8 mouse cellular contexts compared by ENCODE assay signal in the genomic region with DNA sequence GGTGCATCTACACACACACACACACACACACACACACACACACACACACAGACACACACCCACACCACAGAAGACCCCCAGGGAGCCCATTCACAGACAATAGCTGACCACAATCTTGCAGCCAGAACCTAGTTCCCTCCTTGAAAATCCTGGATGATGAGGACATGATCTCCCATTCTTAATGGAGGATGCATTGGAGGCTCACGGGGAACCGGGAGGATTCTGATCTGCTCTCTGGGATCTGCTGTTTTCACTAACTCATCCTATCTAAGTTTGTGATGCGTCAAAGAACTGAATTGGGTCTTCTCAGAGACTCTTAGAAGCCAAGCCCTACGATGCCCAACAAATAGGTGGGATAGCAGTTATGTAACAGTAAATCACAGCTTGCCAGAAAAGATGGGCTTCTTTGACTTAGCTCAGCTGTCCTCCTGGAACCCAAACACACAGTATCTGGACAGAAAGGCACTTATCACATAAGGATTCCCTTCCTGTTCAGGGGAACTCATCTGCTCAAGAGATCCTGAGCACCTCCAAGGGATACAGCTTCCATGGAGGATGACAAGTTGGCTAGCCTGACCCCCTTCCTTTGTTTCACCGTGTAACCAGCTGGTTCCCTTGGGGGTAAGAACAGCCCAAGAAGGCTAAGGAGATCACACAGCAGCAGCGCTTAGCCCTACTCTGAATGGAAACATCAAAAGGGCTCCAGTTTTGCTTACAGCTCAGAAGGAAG. TPM values are rescaled to one million over a fixed set of nuclear protein-coding genes. Genes with fewer than 3 reads are reported as not detected.
DNase-seq lines count a peak whose midpoint lies in the region; ATAC-seq and TF ChIP-seq lines count a peak whose summit lies in the region.

No protein-coding gene starts in this region.

- H3K27ac ChIP-seq in liver, embryonic 11.5 days (ENCODE audit: low read depth, low read length) = no peak overlapping the region
- H3K27ac ChIP-seq in liver, postnatal 0 days (ENCODE audit: low read depth) = no peak overlapping the region
- peak overlapping the region; percentile 92 for H3K27ac ChIP-seq in hindbrain, embryonic 15.5 days (replicated peaks)
- peak overlapping the region; percentile 99 for H3K27ac ChIP-seq in neural tube, embryonic 13.5 days (replicated peaks)

- peaks cover 6% of the 10 kb centered on the region; the same call in 1 of the 2 replicates for H3K27me3 ChIP-seq in liver, embryonic 11.5 days (replicated peaks; ENCODE audit: control insufficient read depth, insufficient read depth, low read length)
- peaks cover 11% of the 10 kb centered on the region; the same call in 1 of the 2 replicates for H3K27me3 ChIP-seq in liver, postnatal 0 days (ENCODE audit: insufficient read depth, low read length)
- no peaks in the 10 kb centered on the region for H3K27me3 ChIP-seq in hindbrain, embryonic 15.5 days
- H3K27me3 ChIP-seq in neural tube, embryonic 13.5 days = no peaks in the 10 kb centered on the region

- ATAC-seq in liver, embryonic 11.5 days (replicated peaks; ENCODE audit: low FRiP score) = no peak
- ATAC-seq in liver, postnatal 0 days = no peak
- ATAC-seq in hindbrain, embryonic 15.5 days (ENCODE audit: low FRiP score, low read depth) = peak; percentile 28
- peak; percentile 48 for ATAC-seq in neural tube, embryonic 13.5 days (ENCODE audit: low read depth)
- ATAC-seq in erythroblast, adult 5-6 weeks (replicated peaks; ENCODE audit: low FRiP score, poor library complexity, severe bottlenecking) = no peak

- 61% methylated on average over 6 of the region's 6 CpGs for WGBS in liver, embryonic 11.5 days
- 69% methylated on average over 6 of the region's 6 CpGs for WGBS in liver, postnatal 0 days (ENCODE audit: insufficient replicate concordance)
- WGBS in hindbrain, embryonic 15.5 days = 15% methylated on average over 6 of the region's 6 CpGs
- WGBS in neural tube, embryonic 13.5 days = 23% methylated on average over 6 of the region's 6 CpGs

- no peak overlapping the region for H3K9ac ChIP-seq in liver, embryonic 11.5 days (ENCODE audit: low read depth, low read length)
- H3K9ac ChIP-seq in liver, postnatal 0 days (replicated peaks) = no peak overlapping the region
- H3K9ac ChIP-seq in hindbrain, embryonic 15.5 days = peak overlapping the region; percentile 85
- H3K9ac ChIP-seq in neural tube, embryonic 13.5 days = peak overlapping the region; percentile 87

- no peaks in the 10 kb centered on the region for H3K9me3 ChIP-seq in liver, embryonic 11.5 days (ENCODE audit: control insufficient read depth, low read length)
- no peaks in the 10 kb centered on the region for H3K9me3 ChIP-seq in liver, postnatal 0 days (ENCODE audit: low read length)
- no peaks in the 10 kb centered on the region for H3K9me3 ChIP-seq in hindbrain, embryonic 15.5 days
- no peaks in the 10 kb centered on the region for H3K9me3 ChIP-seq in neural tube, embryonic 13.5 days

- no peaks in the 10 kb centered on the region for H3K36me3 ChIP-seq in liver, embryonic 11.5 days (ENCODE audit: control insufficient read depth, insufficient read depth, low read length)
- no peaks in the 10 kb centered on the region for H3K36me3 ChIP-seq in liver, postnatal 0 days (replicated peaks; ENCODE audit: insufficient read depth, low read length)
- H3K36me3 ChIP-seq in hindbrain, embryonic 15.5 days = peaks cover 23% of the 10 kb centered on the region
- peaks cover 32% of the 10 kb centered on the region for H3K36me3 ChIP-seq in neural tube, embryonic 13.5 days

- peak overlapping the region; percentile 47 for H3K4me3 ChIP-seq in liver, embryonic 11.5 days (ENCODE audit: low read depth, low read length)
- no peak overlapping the region for H3K4me3 ChIP-seq in liver, postnatal 0 days (ENCODE audit: low read depth, low read length)
- peak overlapping the region; percentile 57 for H3K4me3 ChIP-seq in hindbrain, embryonic 15.5 days
- H3K4me3 ChIP-seq in neural tube, embryonic 13.5 days = peak overlapping the region; percentile 62

- peak overlapping the region; percentile 79 for H3K4me2 ChIP-seq in liver, embryonic 11.5 days
- no peak overlapping the region for H3K4me2 ChIP-seq in liver, postnatal 0 days (ENCODE audit: low read depth, low read length)
- H3K4me2 ChIP-seq in hindbrain, embryonic 15.5 days = peak overlapping the region; percentile 63
- peak overlapping the region; percentile 75 for H3K4me2 ChIP-seq in neural tube, embryonic 13.5 days

- no peak for TF ChIP-seq EP300 in liver, postnatal 0 days (IDR thresholded peaks at IDR 0.05; ENCODE audit: low read depth)

- TF ChIP-seq CTCF in liver, postnatal 0 days (IDR thresholded peaks at IDR 0.05; ENCODE audit: low read depth) = no peak

- no peak for DNase-seq in liver, embryonic 11.5 days (ENCODE audit: low spot score)
- no peak for DNase-seq in liver, postnatal 0 days
- DNase-seq in cerebellum, postnatal 25 days = peak; percentile 47 to 64
- no peak for DNase-seq in yolk sac, embryonic 10.5 days (ENCODE audit: low spot score)
- DNase-seq in urinary bladder, adult 18-20 months (ENCODE audit: low spot score in 2 of 2) = no peak

- no peaks in the 10 kb centered on the region for H3K4me1 ChIP-seq in liver, embryonic 11.5 days (replicated peaks; ENCODE audit: control insufficient read depth, insufficient read depth, low read length)
- peaks cover 6% of the 10 kb centered on the region for H3K4me1 ChIP-seq in liver, postnatal 0 days (ENCODE audit: insufficient read depth)
- peaks cover 39% of the 10 kb centered on the region for H3K4me1 ChIP-seq in hindbrain, embryonic 15.5 days (replicated peaks)
- H3K4me1 ChIP-seq in neural tube, embryonic 13.5 days (replicated peaks) = peaks cover 62% of the 10 kb centered on the region

RNA-seq across cellular contexts. Expression of gene Tagln3, which starts 1.1 kb away (rescaled TPM):
- 4.1 and 5.4 TPM in 2 replicates for polyA plus RNA-seq in liver, embryonic 11.5 days (2014; fragmentation: Nextera tagmentation; extraction: Ambion mirVana)
- 0.08 TPM in 1 of 2 replicates, not detected in the other for polyA plus RNA-seq in liver, postnatal 0 days (2015; fragmentation: Nextera tagmentation; extraction: Ambion mirVana)
- 437 and 453 TPM in 2 replicates for polyA plus RNA-seq in hindbrain, embryonic 15.5 days (2015; fragmentation: Nextera tagmentation; extraction: Ambion mirVana)
- 732 and 735 TPM in 2 replicates for polyA plus RNA-seq in neural tube, embryonic 13.5 days (2015; fragmentation: Nextera tagmentation; extraction: Ambion mirVana)
- total RNA-seq in erythroblast, adult 5-6 weeks (2015; ENCODE audit: low replicate concordance) = 0.77 TPM in 1 of 2 replicates, not detected in the other
- total RNA-seq in erythroblast, adult 5-6 weeks (2017; ENCODE audit: low replicate concordance) = 1.4 TPM in 1 of 2 replicates, not detected in the other

RNA-seq across cellular contexts. Expression of gene Abhd10, which starts 19.4 kb away (rescaled TPM):
- 28.3 and 30.7 TPM in 2 replicates for polyA plus RNA-seq in liver, embryonic 11.5 days (2014; fragmentation: Nextera tagmentation; extraction: Ambion mirVana)
- 13.9 TPM in 2 replicates for polyA plus RNA-seq in liver, postnatal 0 days (2015; fragmentation: Nextera tagmentation; extraction: Ambion mirVana)
- 40.3 and 44.5 TPM in 2 replicates for polyA plus RNA-seq in hindbrain, embryonic 15.5 days (2015; fragmentation: Nextera tagmentation; extraction: Ambion mirVana)
- 41.2 and 44.8 TPM in 2 replicates for polyA plus RNA-seq in neural tube, embryonic 13.5 days (2015; fragmentation: Nextera tagmentation; extraction: Ambion mirVana)
- total RNA-seq in erythroblast, adult 5-6 weeks (2015; ENCODE audit: low replicate concordance) = 6.3 and 7.7 TPM in 2 replicates
- total RNA-seq in erythroblast, adult 5-6 weeks (2017; ENCODE audit: low replicate concordance) = 4.0 and 7.2 TPM in 2 replicates

RNA-seq across cellular contexts. Expression of gene Tmprss7, which starts 29.9 kb away (rescaled TPM):
- 0.63 and 0.84 TPM in 2 replicates for polyA plus RNA-seq in liver, embryonic 11.5 days (2014; fragmentation: Nextera tagmentation; extraction: Ambion mirVana)
- 0.14 TPM in 2 replicates for polyA plus RNA-seq in liver, postnatal 0 days (2015; fragmentation: Nextera tagmentation; extraction: Ambion mirVana)
- polyA plus RNA-seq in hindbrain, embryonic 15.5 days (2015; fragmentation: Nextera tagmentation; extraction: Ambion mirVana) = 0.83 and 1.1 TPM in 2 replicates
- 0.24 and 0.41 TPM in 2 replicates for polyA plus RNA-seq in neural tube, embryonic 13.5 days (2015; fragmentation: Nextera tagmentation; extraction: Ambion mirVana)
- 0.42 TPM in 1 of 2 replicates, not detected in the other for total RNA-seq in erythroblast, adult 5-6 weeks (2015; ENCODE audit: low replicate concordance)
- total RNA-seq in erythroblast, adult 5-6 weeks (2017; ENCODE audit: low replicate concordance) = 0.28 TPM in 1 of 2 replicates, not detected in the other

Comparison
In these comparisons a context has a peak if more than half of its experiments do, and no peak if none do; other contexts are left out.
1. ATAC-seq: peak in hindbrain, embryonic 15.5 days (single experiment) and neural tube, embryonic 13.5 days (single experiment); none in liver, embryonic 11.5 days (single experiment), liver, postnatal 0 days (single experiment) and erythroblast, adult 5-6 weeks (single experiment).
2. DNase-seq: peak in cerebellum, postnatal 25 days (2 of 2); none in liver, embryonic 11.5 days (single experiment), liver, postnatal 0 days (single experiment), yolk sac, embryonic 10.5 days (single experiment) and urinary bladder, adult 18-20 months (0 of 2).
3. H3K27ac ChIP-seq: peak in hindbrain, embryonic 15.5 days (single experiment) and neural tube, embryonic 13.5 days (single experiment); none in liver, embryonic 11.5 days (single experiment) and liver, postnatal 0 days (single experiment).
4. H3K9ac ChIP-seq: peak in hindbrain, embryonic 15.5 days (single experiment) and neural tube, embryonic 13.5 days (single experiment); none in liver, embryonic 11.5 days (single experiment) and liver, postnatal 0 days (single experiment).
5. RNA of gene Tagln3, which starts 1.1 kb away (polyA plus RNA-seq): 732 to 735 TPM in neural tube, embryonic 13.5 days and 437 to 453 TPM in hindbrain, embryonic 15.5 days; 4.1 to 5.4 TPM in liver, embryonic 11.5 days and 0.08 TPM in liver, postnatal 0 days; every median in the first group is over 10 times any median in the second.